Mouse (Mus musculus): ENCODE measurements around the gene Nphp3.

DNA sequence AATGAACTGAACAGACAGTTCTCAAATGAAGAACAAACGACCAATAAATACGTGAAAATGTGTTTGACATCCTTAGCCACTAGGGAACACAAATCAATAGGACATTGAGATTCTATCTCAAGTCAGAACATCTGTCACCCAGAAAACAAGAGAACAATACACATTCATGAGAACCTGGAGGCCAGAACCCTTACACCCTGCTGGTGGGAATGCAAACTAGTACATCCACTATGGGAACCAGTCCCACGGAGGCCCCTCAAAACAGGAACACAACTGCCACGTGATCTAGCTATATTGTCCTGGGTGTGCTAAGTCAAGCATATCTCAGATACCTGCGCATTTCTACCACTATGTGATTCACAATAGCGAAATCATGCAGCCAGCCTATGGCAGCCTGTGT lies 43.6 kb upstream of the Nphp3 start:
- TF ChIP-seq POLR2A (IDR thresholded peaks at IDR 0.05; ENCODE audit: extremely low read depth, insufficient read depth, low read length) (no peak), CTCF (IDR thresholded peaks at IDR 0.05; ENCODE audit: low read depth, low read length) (no peak)
